Mouse (Mus musculus) kidney, postnatal 0 days (tissue): ENCODE data around the gene Slc30a5. TPM values are rescaled to one million over a fixed set of nuclear protein-coding genes. Genes with fewer than 3 reads are reported as not detected.

Experiments
- ATAC-seq: fragments of 200-750 bp; cut with Nextera tagmentation; replicated peaks from 2 replicates; pipeline ENCODE4 v1.8.0; 2017; ENCODE audit warnings: low read depth, moderate number of reproducible peaks, moderate TSS enrichment, moderate library complexity; ENCODE audit not compliant: low FRiP score
- DNase-seq: peaks from one replicate; pipeline ENCODE4 v3.0.0-alpha.2; 2016; ENCODE audit warnings: low spot score
- H3K27ac ChIP-seq: fragments of 300-500 bp; sonication (generic); 2 replicates; pipeline ENCODE4 v1.5.1; 2014; ENCODE audit warnings: mild to moderate bottlenecking
- H3K27me3 ChIP-seq: fragments of 300-500 bp; sonication (generic); 2 replicates; pipeline ENCODE4 v1.6.1; 2014; ENCODE audit warnings: low read length, mixed read lengths; ENCODE audit not compliant: insufficient read depth
- H3K36me3 ChIP-seq: fragments of 300-500 bp; sonication (generic); 2 replicates; pipeline ENCODE4 v1.6.1; 2014; ENCODE audit warnings: low read length, mixed read lengths; ENCODE audit not compliant: insufficient read depth
- H3K4me1 ChIP-seq: fragments of 300-500 bp; sonication (generic); replicated peaks from 2 replicates; pipeline ENCODE4 v1.6.1; 2014; ENCODE audit warnings: antibody characterized with exemption, low read length, mixed read lengths; ENCODE audit not compliant: insufficient read depth
- H3K4me2 ChIP-seq: fragments of 300-500 bp; sonication (generic); 2 replicates; pipeline ENCODE4 v1.6.1; 2014; ENCODE audit warnings: mild to moderate bottlenecking, low read length, moderate library complexity, mixed read lengths
- H3K4me3 ChIP-seq: fragments of 300-500 bp; sonication (generic); replicated peaks from 2 replicates; pipeline ENCODE4 v1.5.1; 2014; ENCODE audit warnings: low read depth, low read length
- H3K9ac ChIP-seq: fragments of 300-500 bp; sonication (generic); 2 replicates; pipeline ENCODE4 v1.6.1; 2014; ENCODE audit warnings: low read depth, low read length
- H3K9me3 ChIP-seq: fragments of 300-500 bp; sonication (generic); replicated peaks from 2 replicates; pipeline ENCODE4 v1.6.1; 2016; ENCODE audit warnings: low read length, inconsistent platforms, mixed read lengths
- CTCF ChIP-seq: IDR thresholded peaks from 2 replicates; pipeline ENCODE4 v1.5.1; 2016; ENCODE audit warnings: antibody characterized with exemption, low read depth, mild to moderate bottlenecking, moderate library complexity
- WGBS: fragments of 180-500 bp; shearing (Covaris S2); extraction: QIAGEN DNeasy Blood & Tissue Kit; methylation state at CpG from one replicate; pipeline ENCODE4 v1.1.7; 2014; 5-methylcytosine and 5-hydroxymethylcytosine counted together
- polyA plus RNA-seq: library from polyadenylated mRNA; unstranded; fragments of >200 nt; fragmentation: Nextera tagmentation; extraction: Ambion mirVana; gene quantifications from 2 replicates; pipeline ENCODE4 v1.2.1, GENCODE M21; 2015

Slc30a5 gene
- polyA plus RNA-seq, 1 experiment from 2014 or later: 54.5 TPM

DNA sequence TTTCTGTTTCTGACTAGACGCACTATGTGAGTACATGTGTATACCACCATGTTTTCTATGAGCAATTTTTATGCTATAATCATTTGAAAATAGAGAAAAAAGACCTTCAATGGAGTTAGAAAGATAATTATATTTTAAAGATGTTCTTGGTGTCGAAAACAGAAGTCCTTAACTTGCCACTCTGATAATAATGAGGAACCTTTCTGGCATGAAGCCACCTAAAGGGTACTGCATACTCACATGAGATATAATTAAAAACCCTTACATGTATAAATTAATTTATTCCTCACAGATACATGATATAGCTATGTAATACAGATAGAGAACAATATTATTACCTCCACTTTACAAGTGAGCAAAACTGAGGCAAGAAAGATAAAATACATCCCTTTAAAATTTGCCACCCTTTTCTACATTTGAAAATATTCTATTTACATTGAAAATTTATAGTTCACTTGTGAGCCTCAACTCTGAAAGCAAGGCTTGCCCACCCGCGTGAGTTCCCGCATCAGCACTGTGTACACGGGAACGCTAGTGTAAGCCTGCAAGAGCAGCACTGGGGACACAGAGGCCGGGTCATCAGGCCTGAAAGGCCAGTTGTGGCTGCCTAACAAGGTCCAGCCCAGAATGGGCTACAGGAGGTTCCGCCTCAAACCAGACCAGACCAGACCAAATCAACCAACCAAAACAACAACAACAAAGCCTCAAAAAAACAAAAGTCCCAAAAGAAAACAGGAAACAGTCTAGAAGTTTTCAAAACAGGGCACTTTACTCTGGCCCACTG is 7.4 kb downstream of the Slc30a5 start:
- ATAC-seq: 0 out of 2 replicates have a peak, but pooled peaks have one; percentile 61
- WGBS: 84% methylated on average over 9 of the region's 9 CpGs
- Histone ChIP-seq H3K4me1 (no peaks in the 10 kb centered on the region), H3K4me3 (no peak overlapping the region), H3K4me2 (no peak overlapping the region), H3K27ac (no peak overlapping the region), H3K9ac (no peak overlapping the region), H3K9me3 (no peaks in the 10 kb centered on the region), H3K27me3 (no peaks in the 10 kb centered on the region), H3K36me3 (peaks cover 28% of the 10 kb centered on the region)
- no peak for DNase-seq
- no peak for TF ChIP-seq CTCF

DNA sequence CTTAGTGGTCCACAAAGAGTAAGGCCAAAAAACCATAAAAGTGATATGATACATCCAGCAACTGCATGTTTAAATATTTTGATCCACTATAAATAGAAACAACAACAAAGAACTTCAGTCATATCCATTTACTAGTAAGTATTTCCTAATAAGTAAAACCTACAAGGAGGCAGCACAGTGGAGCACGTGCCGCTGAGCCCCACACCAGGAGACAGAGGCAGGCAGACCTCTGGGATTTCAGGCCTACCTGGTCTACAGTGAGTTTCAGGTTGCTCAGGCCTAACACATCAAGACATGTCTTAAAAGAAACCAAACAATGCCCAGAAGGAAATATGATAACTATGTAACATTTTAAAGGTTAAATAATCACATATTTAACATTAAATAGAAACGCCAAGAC is 8.3 kb downstream of the Slc30a5 start:
- DNase-seq (no peak), ATAC-seq (no peak)
- H3K9ac ChIP-seq: no peak overlapping the region
- H3K36me3 ChIP-seq: peaks cover 31% of the 10 kb centered on the region
- H3K9me3 ChIP-seq: no peaks in the 10 kb centered on the region
- no peaks in the 10 kb centered on the region for H3K4me1 ChIP-seq
- no peak overlapping the region for H3K4me3 ChIP-seq
- no peak overlapping the region for H3K27ac ChIP-seq
- H3K27me3 ChIP-seq: no peaks in the 10 kb centered on the region
- WGBS: 89% methylated on average over 3 of the region's 3 CpGs
- TF ChIP-seq CTCF: no peak
- H3K4me2 ChIP-seq: no peak overlapping the region

DNA sequence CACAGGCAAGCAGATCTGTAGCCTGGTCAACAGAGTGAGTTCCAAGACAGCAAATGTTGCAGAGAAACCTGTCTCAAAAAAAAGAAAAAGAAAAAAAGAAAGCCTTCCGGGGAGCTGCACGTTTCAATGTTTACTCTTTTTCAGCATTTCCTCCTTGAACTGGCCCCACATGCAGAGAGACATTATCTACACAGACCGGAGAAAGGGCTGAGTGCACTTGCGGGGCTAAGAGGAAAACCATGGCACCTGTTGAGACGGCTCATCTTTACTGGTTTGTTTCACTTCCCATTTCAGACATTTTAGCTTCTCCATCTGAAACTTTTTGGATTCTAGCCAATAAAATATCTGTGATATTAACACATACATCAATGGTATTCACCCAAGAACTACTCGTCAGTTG is 8.9 kb downstream of the Slc30a5 start:
- H3K9ac ChIP-seq: no peak overlapping the region
- H3K27ac ChIP-seq: no peak overlapping the region
- WGBS: 85% methylated on average over 6 of the region's 6 CpGs
- H3K36me3 ChIP-seq: peaks cover 35% of the 10 kb centered on the region
- no peak for TF ChIP-seq CTCF
- H3K9me3 ChIP-seq: no peaks in the 10 kb centered on the region
- H3K4me1 ChIP-seq: no peaks in the 10 kb centered on the region
- no peak overlapping the region for H3K4me2 ChIP-seq
- H3K4me3 ChIP-seq: no peak overlapping the region
- DNase-seq (no peak), ATAC-seq (no peak)
- H3K27me3 ChIP-seq: no peaks in the 10 kb centered on the region

DNA sequence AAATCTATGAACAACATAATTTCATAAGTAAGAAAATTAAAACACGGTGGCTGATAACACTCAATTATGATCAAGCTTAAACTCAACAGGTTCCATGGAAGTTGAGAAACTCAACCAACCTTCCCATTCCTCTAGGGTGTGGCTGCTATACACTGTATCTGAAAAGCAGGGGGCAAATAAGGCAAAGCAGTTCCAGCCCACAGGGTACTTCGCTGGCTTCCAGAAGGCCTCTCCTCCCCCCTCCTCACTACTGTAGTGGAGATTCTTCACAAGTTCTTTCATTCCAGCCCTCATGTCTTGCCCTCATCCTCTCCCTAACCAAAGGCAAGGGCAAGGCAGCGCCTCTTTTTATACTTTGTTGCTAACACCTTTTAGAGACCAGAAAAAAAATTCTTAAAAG is 9.4 kb downstream of the Slc30a5 start:
- 97% methylated on average over 3 of the region's 3 CpGs for WGBS
- Histone ChIP-seq H3K4me2 (no peak overlapping the region), H3K9me3 (no peaks in the 10 kb centered on the region), H3K4me3 (no peak overlapping the region), H3K27me3 (no peaks in the 10 kb centered on the region), H3K4me1 (no peaks in the 10 kb centered on the region), H3K36me3 (peaks cover 38% of the 10 kb centered on the region), H3K27ac (no peak overlapping the region), H3K9ac (no peak overlapping the region)
- ATAC-seq (no peak), DNase-seq (no peak)
- no peak for TF ChIP-seq CTCF

DNA sequence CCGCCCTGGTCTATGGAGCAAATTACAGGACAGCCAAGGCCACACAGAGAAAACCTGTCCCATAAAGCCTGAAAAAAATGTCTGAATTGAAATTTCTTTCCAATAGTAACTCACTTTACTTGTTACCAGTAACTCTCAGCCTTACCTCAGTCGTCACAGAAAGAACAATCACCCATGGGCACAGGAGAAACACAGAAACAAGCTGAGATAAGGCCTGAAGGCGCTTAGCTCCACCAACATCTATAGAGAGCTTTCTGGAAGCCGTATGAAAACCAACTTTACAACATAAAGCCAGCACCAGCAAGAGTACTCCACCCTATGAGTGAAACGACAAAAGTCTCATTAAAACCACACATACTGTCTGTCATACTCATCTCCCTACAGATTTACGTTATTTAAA is 18.8 kb downstream of the Slc30a5 start:
- no peak overlapping the region for H3K9ac ChIP-seq

DNA sequence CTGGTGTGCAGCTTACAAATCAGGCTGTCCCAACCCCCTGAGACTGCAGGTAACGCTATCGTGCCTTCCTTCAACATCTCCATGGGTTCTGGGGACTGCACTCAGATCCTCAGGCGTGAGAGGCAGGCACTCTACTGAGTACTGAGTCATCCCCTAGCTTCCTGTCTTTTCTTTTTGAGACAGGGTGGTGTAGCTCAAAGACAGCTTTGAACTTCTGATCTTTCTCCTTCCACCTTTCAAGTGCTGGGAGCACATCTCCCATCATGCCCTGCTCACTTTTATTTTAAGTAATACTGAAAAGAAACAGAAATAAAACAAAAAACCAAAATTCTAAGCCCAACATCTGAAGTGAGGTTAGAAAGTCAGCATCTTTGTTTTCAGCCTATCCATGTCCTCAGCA is 27.5 kb downstream of the Slc30a5 start:
- ATAC-seq (no peak), DNase-seq (no peak)
- Histone ChIP-seq H3K36me3 (peaks cover 54% of the 10 kb centered on the region), H3K27ac (no peak overlapping the region), H3K27me3 (no peaks in the 10 kb centered on the region), H3K4me1 (no peaks in the 10 kb centered on the region), H3K9me3 (no peaks in the 10 kb centered on the region), H3K4me3 (no peak overlapping the region), H3K9ac (no peak overlapping the region), H3K4me2 (no peak overlapping the region)
- WGBS: 98% methylated on average over 3 of the region's 3 CpGs
- no peak for TF ChIP-seq CTCF

More for the DNA sequence above, 18.8 kb downstream of the Slc30a5 start:
- no peak overlapping the region for H3K27ac ChIP-seq
- TF ChIP-seq CTCF: no peak
- WGBS: 98% methylated on average over 6 of the region's 6 CpGs
- no peaks in the 10 kb centered on the region for H3K9me3 ChIP-seq
- no peak overlapping the region for H3K4me3 ChIP-seq
- DNase-seq (no peak), ATAC-seq (no peak)
- no peaks in the 10 kb centered on the region for H3K4me1 ChIP-seq
- H3K4me2 ChIP-seq: no peak overlapping the region
- H3K27me3 ChIP-seq: no peaks in the 10 kb centered on the region
- H3K36me3 ChIP-seq: peaks cover 57% of the 10 kb centered on the region
